8 mouse cellular contexts compared by ENCODE assay signal in the genomic region with DNA sequence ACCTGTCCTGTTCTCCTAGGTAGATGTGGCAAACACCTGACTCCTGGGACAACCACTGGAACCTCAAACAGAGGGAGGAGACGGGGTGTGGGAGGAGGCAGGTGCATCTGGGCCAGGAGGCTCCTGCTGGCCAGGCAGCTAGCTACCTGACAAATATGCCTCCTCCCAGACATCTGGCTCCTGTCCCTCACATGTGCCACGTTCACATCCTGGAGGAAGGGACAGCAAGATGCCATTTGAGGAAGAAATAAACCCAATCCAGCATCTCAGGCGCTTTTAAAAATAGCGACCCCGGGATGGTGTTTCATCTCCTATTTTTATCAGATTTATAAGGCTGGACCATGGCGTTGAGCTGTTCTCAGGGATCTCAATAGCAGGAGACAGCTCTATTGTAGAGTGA. TPM values are rescaled to one million over a fixed set of nuclear protein-coding genes. Genes with fewer than 3 reads are reported as not detected.
A peak's percentile ranks its signal among the peaks of the same experiment; 100 is the strongest.
DNase-seq lines count a peak whose midpoint lies in the region; ATAC-seq and TF ChIP-seq lines count a peak whose summit lies in the region.

Gene St3gal4 (minus strand): TSS at position 101 of the 400 bp plus-strand sequence.

- H3K4me2 ChIP-seq in hindbrain, embryonic 16.5 days (ENCODE audit: low read length): no peak within 1 kb of the TSS
- H3K4me2 ChIP-seq in liver, embryonic 16.5 days (ENCODE audit: low read depth, low read length): peak within 1 kb of the TSS; percentile 92

- TF ChIP-seq POLR2A in spleen, adult 2 months (IDR thresholded peaks at IDR 0.05; ENCODE audit: low read depth, low read length): no peak

- no peak within 1 kb of the TSS for H3K4me3 ChIP-seq in spleen, adult 2 months (ENCODE audit: extremely low read depth, insufficient read depth, insufficient read length)
- no peak within 1 kb of the TSS for H3K4me3 ChIP-seq in hindbrain, embryonic 16.5 days (ENCODE audit: low read length)
- H3K4me3 ChIP-seq in liver, embryonic 16.5 days (ENCODE audit: low read depth, low read length): peak within 1 kb of the TSS; percentile 86

- H3K4me1 ChIP-seq in spleen, adult 2 months (ENCODE audit: control insufficient read depth, insufficient read depth, insufficient read length): peaks cover 21% of the 10 kb centered on the region
- H3K4me1 ChIP-seq in hindbrain, embryonic 16.5 days (ENCODE audit: control insufficient read depth, insufficient read depth, low read depth, low read length): peaks cover 14% of the 10 kb centered on the region
- H3K4me1 ChIP-seq in liver, embryonic 16.5 days (ENCODE audit: control insufficient read depth, low read depth, low read length): peaks cover 71% of the 10 kb centered on the region

- ATAC-seq in erythroid progenitor cell, adult 5-6 weeks (replicated peaks; ENCODE audit: low FRiP score, poor library complexity, severe bottlenecking): no peak
- ATAC-seq in hindbrain, embryonic 16.5 days: no peak
- no peak for ATAC-seq in liver, embryonic 16.5 days (ENCODE audit: low read depth)

- no peak within 1 kb of the TSS for H3K9ac ChIP-seq in hindbrain, embryonic 16.5 days (ENCODE audit: low read depth, low read length)
- H3K9ac ChIP-seq in liver, embryonic 16.5 days (ENCODE audit: low read depth, low read length): peak within 1 kb of the TSS; percentile 88

- H3K9me3 ChIP-seq in hindbrain, embryonic 16.5 days (ENCODE audit: control insufficient read depth, low read length): no peaks in the 10 kb centered on the region
- H3K9me3 ChIP-seq in liver, embryonic 16.5 days (replicated peaks; ENCODE audit: control insufficient read depth, low read length): no peaks in the 10 kb centered on the region

- no peak for DNase-seq in spleen, adult 2 months (ENCODE audit: low read depth in 1 of 2, low spot score in 2 of 2)
- no peak for DNase-seq in spleen, adult 12 weeks (ENCODE audit: low spot score)
- DNase-seq in cerebellum, adult 11 months: no peak
- no peak for DNase-seq in kidney, adult 18-20 months
- no peak for DNase-seq in spleen, postnatal 4 days (ENCODE audit: low spot score in 2 of 2)

- H3K27me3 ChIP-seq in spleen, adult 2 months (ENCODE audit: control insufficient read depth, insufficient read depth, low read length): no peaks in the 10 kb centered on the region
- H3K27me3 ChIP-seq in hindbrain, embryonic 16.5 days (replicated peaks; ENCODE audit: control insufficient read depth, insufficient read depth, low read length): no peaks in the 10 kb centered on the region
- H3K27me3 ChIP-seq in liver, embryonic 16.5 days (ENCODE audit: control insufficient read depth, insufficient read depth, low read depth, low read length): no peaks in the 10 kb centered on the region

- no peak for TF ChIP-seq CTCF in spleen, adult 2 months (IDR thresholded peaks at IDR 0.05; ENCODE audit: extremely low read depth, insufficient read depth, insufficient read length, insufficient replicate concordance)

- 77% methylated on average over 6 of the region's 6 CpGs for WGBS in spleen, adult 2 months
- 78% methylated on average over 6 of the region's 6 CpGs for WGBS in hindbrain, embryonic 16.5 days
- WGBS in liver, embryonic 16.5 days (ENCODE audit: insufficient replicate concordance): 73% methylated on average over 6 of the region's 6 CpGs

- no peaks in the 10 kb centered on the region for H3K36me3 ChIP-seq in spleen, adult 2 months (ENCODE audit: control insufficient read depth, insufficient read depth, low read length)
- H3K36me3 ChIP-seq in hindbrain, embryonic 16.5 days (ENCODE audit: control insufficient read depth, insufficient read depth, low read length): no peaks in the 10 kb centered on the region
- no peaks in the 10 kb centered on the region for H3K36me3 ChIP-seq in liver, embryonic 16.5 days (ENCODE audit: control insufficient read depth, insufficient read depth)

- peak within 1 kb of the TSS; percentile 90; the same call in 1 of the 2 replicates for H3K27ac ChIP-seq in spleen, adult 2 months (ENCODE audit: insufficient read depth, low read length)
- no peak within 1 kb of the TSS for H3K27ac ChIP-seq in hindbrain, embryonic 16.5 days (ENCODE audit: low read depth, low read length)
- H3K27ac ChIP-seq in liver, embryonic 16.5 days (ENCODE audit: low read length): peak within 1 kb of the TSS; percentile 93

RNA-seq across cellular contexts. Expression of gene St3gal4, which starts in this region (rescaled TPM):
- 10.3 and 11.6 TPM in 2 replicates for polyA plus RNA-seq in spleen, adult 2 months (2012; rRNA removed)
- 25.2 and 41.5 TPM in 2 replicates for total RNA-seq in erythroid progenitor cell, adult 5-6 weeks (2015; ENCODE audit: low replicate concordance)
- total RNA-seq in erythroid progenitor cell, adult 5-6 weeks (2017; ENCODE audit: low replicate concordance): 35.2 and 37.9 TPM in 2 replicates
- 15.1 and 16.1 TPM in 2 replicates for polyA plus RNA-seq in hindbrain, embryonic 16.5 days (2015; fragmentation: Nextera tagmentation; extraction: Ambion mirVana)
- 21.7 and 22.3 TPM in 2 replicates for polyA plus RNA-seq in liver, embryonic 16.5 days (2015; fragmentation: Nextera tagmentation; extraction: Ambion mirVana)
